ENCODE assay signal across 31 mouse cellular contexts in the genomic region with DNA sequence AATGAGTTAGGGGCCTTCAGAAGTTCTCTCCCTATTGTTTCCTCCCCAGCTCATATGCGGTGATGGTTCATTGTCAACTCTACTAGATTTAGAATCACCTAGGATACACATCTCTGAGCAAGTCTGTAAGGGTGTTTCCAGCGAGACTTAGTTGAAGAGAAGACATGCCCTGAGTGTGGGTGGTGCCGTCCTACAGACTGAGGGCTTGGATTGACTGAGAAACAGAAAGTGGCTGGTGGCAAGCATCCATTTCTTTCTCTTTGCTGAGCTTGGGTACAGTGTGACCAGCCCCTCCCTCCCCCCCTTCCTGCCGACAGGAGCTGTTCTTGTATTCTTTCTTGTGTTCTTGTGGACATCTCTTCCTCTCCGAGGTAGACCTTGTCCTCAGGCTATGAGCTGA. TPM values are rescaled to one million over a fixed set of nuclear protein-coding genes. Genes with fewer than 3 reads are reported as not detected.
A peak's percentile ranks its signal among the peaks of the same experiment; 100 is the strongest.
DNase-seq lines count a peak whose midpoint lies in the region; ATAC-seq and TF ChIP-seq lines count a peak whose summit lies in the region.
"Had no signal": no experiment of that assay in that cellular context is flagged by ENCODE, and none has a peak within 500 bp of the region (broad histone marks: within the 10 kb centered on the region; RNA-seq: fewer than 3 reads in every experiment).

No protein-coding gene starts in this region.

- H3K4me3 ChIP-seq in spleen, adult 2 months (ENCODE audit: extremely low read depth, insufficient read depth, insufficient read length), result no peak overlapping the region
- H3K4me3 ChIP-seq: embryonic facial prominence, embryonic 13.5 days; erythroblast, embryonic 14.5 days; heart, adult 2 months; heart, embryonic 13.5 days; hindbrain, embryonic 12.5 days; limb, embryonic 13.5 days; lung, embryonic 15.5 days; myocyte had no signal

- H3K27ac ChIP-seq in spleen, adult 2 months (ENCODE audit: insufficient read depth, low read length), result peak overlapping the region; percentile 69
- H3K27ac ChIP-seq: embryonic facial prominence, embryonic 13.5 days; heart, adult 2 months; heart, embryonic 13.5 days; hindbrain, embryonic 12.5 days; limb, embryonic 13.5 days; liver, embryonic 14.5 days; lung, embryonic 15.5 days had no signal

- no peaks in the 10 kb centered on the region for H3K27me3 ChIP-seq in spleen, adult 2 months (ENCODE audit: control insufficient read depth, insufficient read depth, low read length)
- H3K27me3 ChIP-seq: limb, embryonic 13.5 days had no signal

- intact Hi-C loops in left cerebral cortex, postnatal 10 days (cut with DNase I), result no loop called here

- no peak for TF ChIP-seq POLR2A in spleen, adult 2 months (IDR thresholded peaks at IDR 0.05; ENCODE audit: low read depth, low read length)

- TF ChIP-seq CTCF in spleen, adult 2 months (IDR thresholded peaks at IDR 0.05; ENCODE audit: extremely low read depth, insufficient read depth, insufficient read length, insufficient replicate concordance), result no peak

- peaks cover 31% of the 10 kb centered on the region for H3K4me1 ChIP-seq in spleen, adult 2 months (ENCODE audit: control insufficient read depth, insufficient read depth, insufficient read length)

- DNase-seq in spleen, adult 2 months (ENCODE audit: low read depth in 1 of 2, low spot score in 2 of 2), result no peak
- DNase-seq in spleen, postnatal 4 days (ENCODE audit: low spot score in 2 of 2), result no peak
- peak; percentile 31 for DNase-seq in telencephalon, adult 2 months (ENCODE audit: low read depth, low spot score)
- no peak for DNase-seq in left cerebral cortex, postnatal 10 days (ENCODE audit: extremely low spot score in 1 of 2, low spot score in 2 of 2)
- no peak for DNase-seq in adrenal gland, postnatal 4 days (ENCODE audit: low spot score in 2 of 2)
- DNase-seq: adrenal gland, adult 2 months; B cell, adult 2 months; cerebellum, adult 2 months; cerebellum, postnatal 25 days; gastrocnemius, postnatal 14 days; heart, adult 2 months; heart, postnatal 14 days; kidney, adult 18-20 months; kidney, postnatal 4 days; lung, postnatal 36 days had no signal

- 13% methylated on average over 5 of the region's 5 CpGs for whole genome bisulfite sequencing in spleen, adult 2 months

- peaks cover 1% of the 10 kb centered on the region; the same call in 1 of the 2 replicates for H3K36me3 ChIP-seq in spleen, adult 2 months (ENCODE audit: control insufficient read depth, insufficient read depth, low read length)
- H3K36me3 ChIP-seq: embryonic facial prominence, embryonic 13.5 days; heart, embryonic 13.5 days; hindbrain, embryonic 12.5 days; limb, embryonic 13.5 days; lung, embryonic 15.5 days had no signal

- ATAC-seq in CD4-positive, CD25-positive, alpha-beta regulatory T cell, adult 4 months, result peak; percentile 33
- peak; percentile 28 for ATAC-seq in activated CD4-positive, CD25-positive, alpha-beta regulatory T cell, adult 4 months
- ATAC-seq: forebrain, embryonic 14.5 days; midbrain, embryonic 16.5 days had no signal

RNA-seq across cellular contexts. Expression of a gene that starts 7.7 kb away (rescaled TPM):
- 27.9 and 29.2 TPM in 2 replicates for polyA plus RNA-seq in spleen, adult 2 months (2012; rRNA removed)
- polyA plus RNA-seq in CD4-positive, CD25-positive, alpha-beta regulatory T cell, adult 4 months (2017; shearing (Covaris generic)), result 100 to 1,000 TPM; 124 to 148 TPM
- 10 to 100 TPM; 85.3 to 95.2 TPM for polyA plus RNA-seq in activated CD4-positive, CD25-positive, alpha-beta regulatory T cell, adult 4 months (2017; shearing (Covaris generic))
- total RNA-seq in left cerebral cortex, postnatal 10 days (2021), result under 1 TPM; 0.32 to 0.47 TPM
- total RNA-seq in adrenal gland, postnatal 4 days (2021), result 1 to 10 TPM in 1 of 2 experiments, under 1 TPM in 1; 0.22 to 1.1 TPM
- total RNA-seq: adrenal gland, adult 2 months had no signal
- polyA plus RNA-seq: erythroblast, embryonic 14.5 days; neural tube, embryonic 14.5 days had no signal

RNA-seq across cellular contexts. Expression of a gene that starts 17.3 kb away (rescaled TPM):
- 0.36 and 0.53 TPM in 2 replicates for polyA plus RNA-seq in spleen, adult 2 months (2012; rRNA removed)
- 1 to 10 TPM; 6.2 to 6.6 TPM for polyA plus RNA-seq in CD4-positive, CD25-positive, alpha-beta regulatory T cell, adult 4 months (2017; shearing (Covaris generic))
- 1 to 10 TPM; 3.6 to 4.4 TPM for polyA plus RNA-seq in activated CD4-positive, CD25-positive, alpha-beta regulatory T cell, adult 4 months (2017; shearing (Covaris generic))
- total RNA-seq in left cerebral cortex, postnatal 10 days (2021), result under 1 TPM in 1 of 2 experiments, not detected in 1; 0.49 TPM
- total RNA-seq in adrenal gland, postnatal 4 days (2021), result under 1 TPM in 1 of 2 experiments, not detected in 1; 0.65 TPM
- total RNA-seq: adrenal gland, adult 2 months; heart, adult 2 months; megakaryocyte-erythroid progenitor cell, adult 5-6 weeks had no signal
- polyA plus RNA-seq: adrenal gland, adult 2 months; erythroblast, embryonic 14.5 days; forebrain, embryonic 14.5 days; heart, embryonic 13.5 days; hindbrain, embryonic 12.5 days; kidney, embryonic 16.5 days; limb, embryonic 13.5 days; liver, embryonic 14.5 days; lung, embryonic 15.5 days; midbrain, embryonic 16.5 days; neural tube, embryonic 14.5 days; small intestine, adult 2 months had no signal
